Mouse (Mus musculus) hindbrain, embryonic 13.5 days (tissue): Measurements from ENCODE around the gene Pabpc1l. TPM values are rescaled to one million over a fixed set of nuclear protein-coding genes. Genes with fewer than 3 reads are reported as not detected.

Experiments used
- ATAC-seq: fragments of 200-750 bp; cut with Nextera tagmentation; 2 replicates; pipeline ENCODE4 v1.8.0; 2017; ENCODE audit warnings: moderate TSS enrichment; ENCODE audit not compliant: low FRiP score
- H3K27ac ChIP-seq: fragments of 300-500 bp; sonication (generic); 2 replicates; pipeline ENCODE4 v1.5.1; 2015; ENCODE audit warnings: inconsistent platforms, mild to moderate bottlenecking, moderate library complexity
- H3K27me3 ChIP-seq: fragments of 300-500 bp; sonication (generic); 2 replicates; pipeline ENCODE4 v1.6.1; 2015; ENCODE audit warnings: mild to moderate bottlenecking, inconsistent platforms
- H3K36me3 ChIP-seq: fragments of 300-500 bp; sonication (generic); 2 replicates; pipeline ENCODE4 v1.6.1; 2015; ENCODE audit warnings: mild to moderate bottlenecking, inconsistent platforms
- H3K4me1 ChIP-seq: fragments of 300-500 bp; sonication (generic); replicated peaks from 2 replicates; pipeline ENCODE4 v1.6.1; 2015; ENCODE audit warnings: inconsistent platforms
- H3K4me2 ChIP-seq: fragments of 300-500 bp; sonication (generic); 2 replicates; pipeline ENCODE4 v1.6.1; 2015; ENCODE audit warnings: inconsistent platforms, mild to moderate bottlenecking, moderate library complexity
- H3K4me3 ChIP-seq: fragments of 300-500 bp; sonication (generic); 2 replicates; pipeline ENCODE4 v1.5.1; 2015; ENCODE audit warnings: mild to moderate bottlenecking, inconsistent platforms
- H3K9ac ChIP-seq: fragments of 300-500 bp; sonication (generic); 2 replicates; pipeline ENCODE4 v1.6.1; 2015; ENCODE audit warnings: mild to moderate bottlenecking, inconsistent platforms
- H3K9me3 ChIP-seq: fragments of 300-500 bp; sonication (generic); 2 replicates; pipeline ENCODE4 v1.6.1; 2016; ENCODE audit warnings: inconsistent platforms
- WGBS: fragments of 180-500 bp; shearing (Covaris S2); methylation state at CpG from one replicate; pipeline ENCODE4 v1.1.7; 2015; 5-methylcytosine and 5-hydroxymethylcytosine counted together
- polyA plus RNA-seq: library from polyadenylated mRNA; unstranded; fragments of >200 nt; fragmentation: Nextera tagmentation; extraction: Ambion mirVana; gene quantifications from 2 replicates; pipeline ENCODE4 v1.2.1, GENCODE M21; 2015

The Pabpc1l gene
- polyA plus RNA-seq, 1 experiment from 2014 or later: 2.2 TPM

DNA sequence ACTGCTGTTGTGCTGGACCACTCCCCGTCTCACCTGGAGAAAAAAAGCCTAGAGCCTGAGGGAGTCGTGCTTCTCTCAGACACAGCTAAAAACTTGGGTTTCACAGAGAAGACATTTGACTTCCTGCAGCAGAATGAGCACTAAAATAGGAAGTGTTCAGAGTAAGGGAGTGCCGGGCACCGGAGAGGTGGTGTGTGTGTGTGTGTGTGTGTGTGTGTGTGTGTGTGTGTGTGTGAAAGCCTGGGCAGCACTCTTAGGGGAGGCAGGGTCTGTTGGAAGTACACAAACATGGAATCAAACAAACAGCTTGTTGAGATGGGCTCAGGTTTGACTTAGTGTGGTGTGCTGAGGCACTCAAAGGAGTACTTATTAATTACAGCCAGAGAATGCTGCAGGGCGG lies 49.8 kb downstream of the Pabpc1l start:
- WGBS: 60% methylated on average over 5 of the region's 5 CpGs
- no peak overlapping the region for H3K27ac ChIP-seq
- peak overlapping the region; percentile 91 for H3K4me3 ChIP-seq
- peaks cover 8% of the 10 kb centered on the region for H3K36me3 ChIP-seq
- H3K9me3 ChIP-seq: no peaks in the 10 kb centered on the region
- no peaks in the 10 kb centered on the region for H3K27me3 ChIP-seq
- H3K4me1 ChIP-seq: peaks cover 16% of the 10 kb centered on the region
- peak overlapping the region; percentile 86; the same call in 1 of the 2 replicates for H3K9ac ChIP-seq
- ATAC-seq: no peak
- peak overlapping the region; percentile 89 for H3K4me2 ChIP-seq

DNA sequence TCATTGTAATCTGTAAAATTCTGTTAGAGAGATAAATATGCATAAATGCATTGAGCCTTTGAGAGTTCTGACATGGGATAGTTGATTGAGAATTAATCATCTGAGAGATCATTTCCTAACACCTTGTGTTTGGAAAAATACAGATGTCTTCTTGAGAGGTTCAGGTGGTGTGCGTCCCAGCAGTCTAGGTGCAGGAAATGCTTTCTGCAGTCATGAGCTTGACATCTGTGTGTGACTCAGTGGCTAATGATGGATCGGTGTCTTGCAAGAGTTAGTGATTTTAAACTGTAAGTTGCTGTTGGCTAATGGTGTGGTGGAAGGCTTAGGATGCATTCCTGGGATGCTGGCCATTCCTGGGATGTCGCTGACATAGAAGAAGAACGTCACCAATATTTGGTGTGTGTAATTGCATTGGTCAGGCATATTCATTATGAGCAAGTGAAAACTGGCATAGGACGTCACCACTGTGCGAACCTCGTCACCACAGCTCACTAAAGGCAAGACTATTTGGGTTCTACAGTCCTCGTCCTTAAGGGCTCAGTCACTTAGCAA lies 51.7 kb downstream of the Pabpc1l start:
- H3K4me3 ChIP-seq: no peak overlapping the region
- no peak overlapping the region for H3K27ac ChIP-seq
- H3K36me3 ChIP-seq: peaks cover 26% of the 10 kb centered on the region
- peaks cover 14% of the 10 kb centered on the region for H3K4me1 ChIP-seq
- WGBS: 92% methylated on average over 8 of the region's 8 CpGs
- ATAC-seq: no peak
- no peak overlapping the region for H3K9ac ChIP-seq
- H3K27me3 ChIP-seq: no peaks in the 10 kb centered on the region
- no peak overlapping the region for H3K4me2 ChIP-seq
- no peaks in the 10 kb centered on the region for H3K9me3 ChIP-seq

DNA sequence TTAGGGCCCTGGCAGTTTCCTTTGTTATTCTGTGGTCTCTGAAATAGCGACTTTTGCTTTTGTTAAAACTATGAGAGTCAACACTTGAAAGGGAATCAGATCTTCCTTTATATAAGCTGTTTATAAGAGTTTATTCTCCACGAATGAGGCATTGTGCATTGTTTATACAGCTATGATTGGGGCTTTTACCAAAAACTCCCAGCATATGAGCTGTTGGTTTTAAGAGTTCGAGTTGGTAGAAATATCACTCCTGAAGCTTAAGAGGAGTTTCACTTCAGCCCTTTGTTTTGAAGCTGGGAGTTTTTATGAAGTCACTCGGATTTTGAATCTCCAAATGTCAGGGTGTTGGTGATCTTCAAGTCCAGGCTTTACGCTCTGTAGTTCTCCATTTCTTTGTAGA lies 52.6 kb downstream of the Pabpc1l start:
- Histone ChIP-seq H3K9me3 (no peaks in the 10 kb centered on the region), H3K27me3 (no peaks in the 10 kb centered on the region), H3K27ac (no peak overlapping the region), H3K4me3 (no peak overlapping the region), H3K9ac (no peak overlapping the region), H3K4me1 (peaks cover 14% of the 10 kb centered on the region), H3K4me2 (no peak overlapping the region), H3K36me3 (peaks cover 34% of the 10 kb centered on the region)
- no peak for ATAC-seq
- WGBS: 87% methylated on average over 5 of the region's 5 CpGs

DNA sequence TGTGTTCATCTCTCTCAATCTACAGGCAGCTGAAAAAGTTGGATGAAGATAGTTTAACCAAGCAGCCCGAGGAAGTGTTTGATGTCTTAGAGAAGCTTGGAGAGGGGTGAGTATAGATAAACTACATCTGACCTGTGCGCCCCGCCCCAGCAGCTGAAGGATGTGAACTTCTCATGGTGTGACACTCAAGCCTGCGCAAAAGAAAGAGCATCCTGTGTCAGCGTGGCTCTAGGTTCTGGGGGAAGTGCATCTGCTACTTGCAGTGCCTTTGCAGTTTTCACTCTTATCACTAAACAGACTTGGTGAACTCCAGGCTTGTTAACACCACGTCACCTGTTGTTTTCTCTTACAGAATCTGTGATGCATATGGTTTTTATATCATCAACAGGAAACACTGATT lies 54.2 kb downstream of the Pabpc1l start:
- 95% methylated on average over 6 of the region's 6 CpGs for WGBS
- no peaks in the 10 kb centered on the region for H3K9me3 ChIP-seq
- peaks cover 49% of the 10 kb centered on the region for H3K36me3 ChIP-seq
- peaks cover 12% of the 10 kb centered on the region for H3K4me1 ChIP-seq
- H3K27me3 ChIP-seq: no peaks in the 10 kb centered on the region
- no peak overlapping the region for H3K4me3 ChIP-seq
- no peak for ATAC-seq
- H3K27ac ChIP-seq: no peak overlapping the region
- no peak overlapping the region for H3K4me2 ChIP-seq
- H3K9ac ChIP-seq: no peak overlapping the region

DNA sequence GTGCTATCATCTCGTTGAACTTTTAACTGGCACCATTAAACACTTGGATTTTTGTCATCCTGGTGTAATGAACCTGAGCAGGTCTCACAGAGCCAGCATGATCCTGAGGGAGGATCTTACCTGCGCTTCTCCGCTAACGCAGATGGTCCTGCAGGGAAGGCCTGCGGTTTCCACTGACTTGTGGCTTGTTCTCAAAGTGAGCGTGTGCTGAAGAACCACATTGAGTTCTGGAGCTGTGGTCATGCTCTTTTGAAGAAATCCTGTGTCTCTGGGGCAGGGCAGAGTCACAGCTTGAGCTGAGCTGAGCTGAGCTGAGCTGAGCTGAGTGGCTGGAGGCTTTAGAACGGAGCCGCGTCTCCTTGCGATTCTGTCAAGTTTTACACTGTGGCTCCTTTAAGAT lies 56.3 kb downstream of the Pabpc1l start:
- H3K9me3 ChIP-seq: no peaks in the 10 kb centered on the region
- 97% methylated on average over 10 of the region's 10 CpGs for WGBS
- no peak overlapping the region for H3K9ac ChIP-seq
- no peak for ATAC-seq
- H3K36me3 ChIP-seq: peaks cover 67% of the 10 kb centered on the region
- H3K27ac ChIP-seq: no peak overlapping the region
- no peaks in the 10 kb centered on the region for H3K27me3 ChIP-seq
- H3K4me2 ChIP-seq: no peak overlapping the region
- no peak overlapping the region for H3K4me3 ChIP-seq
- H3K4me1 ChIP-seq: no peaks in the 10 kb centered on the region

DNA sequence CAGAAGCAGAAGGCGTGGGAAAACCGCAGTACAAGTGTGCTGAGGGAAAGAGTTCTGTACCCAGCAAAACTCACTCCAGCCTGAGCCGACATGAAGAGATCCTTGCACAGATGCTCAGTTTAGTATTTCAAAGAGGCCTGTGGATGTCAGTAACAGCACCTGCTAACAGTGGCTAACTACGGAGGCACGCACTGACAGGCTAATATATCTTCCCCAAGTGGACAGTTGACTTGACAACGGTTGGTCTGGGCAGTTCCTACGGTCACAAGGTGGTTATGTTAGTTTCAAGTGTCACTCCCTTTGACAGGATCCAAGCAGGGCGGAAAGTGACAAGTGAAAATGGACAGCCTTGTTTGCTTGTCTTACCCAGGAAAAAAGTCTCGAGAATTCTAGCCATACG lies 56.9 kb downstream of the Pabpc1l start:
- Histone ChIP-seq H3K36me3 (peaks cover 73% of the 10 kb centered on the region), H3K4me2 (no peak overlapping the region), H3K9me3 (no peaks in the 10 kb centered on the region), H3K4me1 (no peaks in the 10 kb centered on the region), H3K27ac (no peak overlapping the region), H3K9ac (no peak overlapping the region), H3K4me3 (no peak overlapping the region), H3K27me3 (no peaks in the 10 kb centered on the region)
- ATAC-seq: no peak
- 93% methylated on average over 10 of the region's 10 CpGs for WGBS

DNA sequence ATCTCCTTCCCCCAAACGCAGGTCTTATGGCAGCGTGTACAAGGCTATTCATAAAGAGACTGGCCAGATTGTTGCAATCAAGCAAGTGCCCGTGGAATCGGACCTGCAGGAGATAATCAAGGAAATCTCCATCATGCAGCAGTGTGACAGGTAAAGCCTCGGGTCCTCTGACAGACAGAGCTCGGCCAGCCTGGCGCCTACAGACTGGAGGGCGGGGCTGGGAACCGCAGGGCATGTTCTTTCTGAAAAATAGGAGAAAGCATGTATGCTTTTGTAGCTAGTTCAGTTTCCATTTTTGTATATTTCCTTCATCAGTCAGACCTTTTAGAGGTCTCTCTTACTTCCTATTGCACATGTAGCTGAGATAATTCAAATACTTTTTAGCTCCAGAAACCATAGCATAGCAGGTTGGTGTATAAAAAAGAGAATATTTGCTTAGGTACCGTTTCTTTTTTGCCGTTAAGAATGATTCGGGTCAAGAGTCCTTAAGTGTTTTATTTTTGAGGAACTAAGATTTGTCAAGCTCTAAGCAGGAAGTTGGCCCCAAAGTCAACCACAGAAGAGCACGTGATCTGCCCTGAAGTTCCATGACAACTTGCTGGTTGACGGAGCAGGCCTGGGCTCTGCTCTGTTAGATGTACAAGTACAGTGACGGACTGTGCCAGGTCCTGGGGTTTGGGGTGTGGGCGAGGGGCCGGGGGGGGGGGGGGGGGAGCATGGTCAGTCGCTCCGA lies 58.5 kb downstream of the Pabpc1l start:
- Histone ChIP-seq H3K4me1 (no peaks in the 10 kb centered on the region), H3K9ac (no peak overlapping the region), H3K9me3 (no peaks in the 10 kb centered on the region), H3K36me3 (peaks cover 89% of the 10 kb centered on the region), H3K27me3 (no peaks in the 10 kb centered on the region), H3K4me2 (no peak overlapping the region), H3K27ac (no peak overlapping the region), H3K4me3 (no peak overlapping the region)
- ATAC-seq: no peak
- WGBS: 94% methylated on average over 19 of the region's 19 CpGs

DNA sequence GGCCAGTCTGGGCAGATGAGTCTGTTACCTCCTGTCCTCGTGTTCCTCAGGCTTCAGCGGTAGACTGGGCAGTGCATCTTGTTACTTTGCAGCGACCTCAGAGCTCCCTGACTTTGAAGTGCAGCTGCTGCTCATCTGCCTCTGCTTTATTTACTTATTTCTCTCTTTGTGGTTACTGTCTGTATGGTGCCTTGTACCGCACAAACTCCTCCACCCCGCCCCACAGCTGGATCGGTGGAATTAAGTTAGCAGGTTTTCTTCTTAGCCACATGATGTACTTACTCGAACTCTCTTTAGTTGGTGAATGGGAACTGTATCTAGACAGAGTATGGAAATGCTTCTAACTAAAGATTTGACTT lies 59.1 kb downstream of the Pabpc1l start:
- peaks cover 94% of the 10 kb centered on the region for H3K36me3 ChIP-seq
- H3K4me3 ChIP-seq: no peak overlapping the region
- no peak overlapping the region for H3K9ac ChIP-seq
- H3K9me3 ChIP-seq: no peaks in the 10 kb centered on the region
- H3K27me3 ChIP-seq: no peaks in the 10 kb centered on the region
- no peak for ATAC-seq
- H3K4me2 ChIP-seq: no peak overlapping the region
- no peak overlapping the region for H3K27ac ChIP-seq
- 91% methylated on average over 7 of the region's 7 CpGs for WGBS
- no peaks in the 10 kb centered on the region for H3K4me1 ChIP-seq

DNA sequence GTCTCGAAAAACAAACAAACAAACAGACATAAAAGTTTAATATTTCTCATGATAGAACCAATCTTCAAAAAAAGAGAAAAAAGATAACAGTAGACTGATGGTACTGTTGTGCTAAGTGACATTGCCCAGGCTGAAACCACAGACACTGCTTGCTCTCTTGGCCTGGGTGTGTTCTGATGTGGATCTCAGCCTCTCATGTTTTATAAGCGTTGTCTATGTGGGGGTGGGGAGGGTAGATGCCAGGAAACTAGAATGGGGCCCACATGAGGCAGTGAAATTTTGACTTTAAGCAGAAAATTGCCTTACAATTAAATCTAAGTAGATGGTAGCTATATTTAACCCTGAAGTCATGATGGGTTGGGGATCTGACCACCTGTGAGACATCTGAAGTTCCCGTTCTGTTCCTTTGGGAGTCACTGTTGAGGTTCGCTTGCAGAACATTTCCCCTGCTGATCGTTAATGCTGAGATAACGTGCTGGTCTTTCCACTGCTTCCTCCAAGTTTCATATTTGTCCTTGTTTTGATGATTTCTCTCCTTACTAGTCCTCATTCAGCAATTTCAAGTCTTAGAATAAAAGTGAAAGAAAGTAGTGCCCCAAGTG lies 62.3 kb downstream of the Pabpc1l start:
- 90% methylated on average over 6 of the region's 6 CpGs for WGBS
- Histone ChIP-seq H3K27ac (no peak overlapping the region), H3K4me1 (no peaks in the 10 kb centered on the region), H3K27me3 (no peaks in the 10 kb centered on the region), H3K9ac (no peak overlapping the region), H3K4me2 (no peak overlapping the region), H3K4me3 (no peak overlapping the region), H3K9me3 (no peaks in the 10 kb centered on the region), H3K36me3 (peaks cover 90% of the 10 kb centered on the region)
- ATAC-seq: no peak

DNA sequence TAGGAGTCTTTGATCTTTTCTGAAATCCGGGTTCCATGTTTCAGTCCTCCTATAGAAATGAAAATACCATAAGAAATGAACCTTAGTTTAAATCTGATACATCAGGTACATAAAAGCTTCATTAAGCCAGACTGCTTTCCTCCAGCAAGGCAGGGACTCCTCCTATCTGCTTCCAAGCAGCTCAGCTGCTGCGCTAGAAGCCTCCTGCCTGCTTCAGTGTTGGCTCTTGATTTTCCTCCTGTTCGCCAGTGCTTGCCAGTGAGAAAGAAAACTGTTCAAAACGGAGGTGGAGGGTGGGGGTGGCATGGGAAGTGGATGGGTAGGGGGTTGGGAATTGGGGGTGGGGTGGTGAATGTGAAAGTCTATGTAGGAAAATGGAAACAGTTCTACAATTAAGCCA lies 64.3 kb downstream of the Pabpc1l start:
- no peak for ATAC-seq
- Histone ChIP-seq H3K27me3 (no peaks in the 10 kb centered on the region), H3K4me3 (no peak overlapping the region), H3K9ac (no peak overlapping the region), H3K36me3 (peaks cover 75% of the 10 kb centered on the region), H3K9me3 (no peaks in the 10 kb centered on the region), H3K4me1 (no peaks in the 10 kb centered on the region), H3K27ac (no peak overlapping the region), H3K4me2 (no peak overlapping the region)
- 93% methylated on average over 4 of the region's 4 CpGs for WGBS

DNA sequence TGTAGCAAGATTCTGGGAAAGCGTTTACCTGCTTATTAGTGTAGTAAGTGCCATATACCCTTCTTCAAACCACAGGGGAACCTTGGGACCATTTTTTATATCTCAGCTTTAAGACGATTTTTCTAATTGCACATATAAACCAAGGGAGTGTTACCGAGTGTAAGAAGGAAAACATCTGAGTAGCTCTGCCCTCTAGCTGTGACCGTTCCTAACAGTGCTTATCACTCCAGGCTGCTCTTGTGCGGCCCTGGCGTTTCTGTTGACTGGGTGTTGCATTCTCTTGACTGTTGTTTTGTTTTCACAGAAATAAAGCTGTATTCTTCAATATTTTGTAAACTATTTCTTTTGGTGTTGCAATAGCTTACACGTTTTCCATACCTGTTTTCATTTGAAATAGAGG lies 68.9 kb downstream of the Pabpc1l start:
- ATAC-seq: no peak
- peaks cover 55% of the 10 kb centered on the region for H3K36me3 ChIP-seq
- 87% methylated on average over 7 of the region's 7 CpGs for WGBS

DNA sequence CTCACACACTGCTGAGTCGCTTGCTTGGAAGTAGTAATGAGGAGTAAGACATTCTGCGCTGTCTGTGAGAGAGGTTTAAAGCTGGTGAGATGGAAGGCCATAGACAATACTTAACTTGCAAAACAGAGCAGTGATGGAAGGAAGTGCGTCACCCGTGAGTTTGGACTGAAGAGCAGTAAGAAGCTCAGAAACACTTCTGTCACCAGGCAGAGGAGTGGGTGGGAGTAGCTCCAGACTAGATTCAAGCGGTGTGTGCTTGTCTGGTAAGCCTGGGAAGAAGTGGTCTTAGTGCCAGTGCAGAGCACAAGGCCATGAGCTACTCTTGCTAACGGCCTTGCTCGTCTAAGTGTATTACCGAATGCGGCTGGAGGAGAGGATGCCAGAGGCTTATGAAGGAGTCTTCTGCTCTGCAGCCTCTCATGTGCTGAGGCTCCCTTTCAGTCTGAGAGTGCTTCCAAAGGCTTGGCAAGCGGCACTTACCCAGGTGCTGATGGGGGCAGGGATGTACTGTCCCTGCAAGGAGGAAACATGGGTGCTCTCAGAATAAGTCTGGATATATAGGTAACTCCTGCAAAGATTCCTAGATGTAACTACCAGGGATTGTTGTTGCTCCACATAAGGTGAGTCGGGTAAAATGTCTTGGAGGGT lies 73.5 kb downstream of the Pabpc1l start:
- Histone ChIP-seq H3K27me3 (no peaks in the 10 kb centered on the region), H3K4me3 (no peak overlapping the region), H3K9ac (no peak overlapping the region), H3K4me1 (no peaks in the 10 kb centered on the region), H3K9me3 (no peaks in the 10 kb centered on the region), H3K36me3 (peaks cover 56% of the 10 kb centered on the region), H3K27ac (no peak overlapping the region), H3K4me2 (no peak overlapping the region)
- ATAC-seq: no peak
- 97% methylated on average over 11 of the region's 11 CpGs for WGBS

More for the DNA sequence above, 68.9 kb downstream of the Pabpc1l start:
- Histone ChIP-seq H3K27ac (no peak overlapping the region), H3K27me3 (no peaks in the 10 kb centered on the region), H3K9me3 (no peaks in the 10 kb centered on the region), H3K4me3 (no peak overlapping the region), H3K4me1 (no peaks in the 10 kb centered on the region), H3K4me2 (no peak overlapping the region), H3K9ac (no peak overlapping the region)
